Mouse (Mus musculus): Measurements from ENCODE around the gene Armc12.
"Not testable (repeated sequence)": the region's sequence is repeated elsewhere in the genome, so short reads cannot be mapped to it uniquely, and the experiment has no call there.

Gene Armc12

GRCm38 (mm10) chr17:28531946-28532345 is 1.3 kb downstream of the Armc12 start:
- DNase-seq (ENCODE audit: low spot score in 2 of 2) = no peak

GRCm38 (mm10) chr17:28532557-28532956 is 2.0 kb downstream of the Armc12 start:
- DNase-seq (ENCODE audit: low spot score in 2 of 2) = no peak

- DNase-seq (ENCODE audit: low spot score in 2 of 2) = no peak
These were observed 2.7 kb downstream of the Armc12 start for GRCm38 (mm10) chr17:28533327-28533726.

GRCm38 (mm10) chr17:28537881-28538280 is 7.3 kb downstream of the Armc12 start:
- no peak for DNase-seq (ENCODE audit: low spot score in 2 of 2)

- no peak for DNase-seq (ENCODE audit: low spot score in 2 of 2)
These were observed 16.3 kb downstream of the Armc12 start for GRCm38 (mm10) chr17:28546925-28547324.

GRCm38 (mm10) chr17:28548550-28548949 is 17.9 kb downstream of the Armc12 start:
- no peak for DNase-seq (ENCODE audit: low spot score in 2 of 2)

- DNase-seq (ENCODE audit: low spot score in 2 of 2) = no peak
These were observed 18.5 kb downstream of the Armc12 start, which contains the start of gene Clpsl2 for GRCm38 (mm10) chr17:28549111-28549510. TSS of gene Clpsl2 (plus strand) at chr17:28549411.

GRCm38 (mm10) chr17:28553040-28553793 is 22.6 kb downstream of the Armc12 start:
- peak; percentile 39 to 58 for DNase-seq (ENCODE audit: low spot score in 2 of 2)

- DNase-seq (ENCODE audit: low spot score in 2 of 2) = not testable (repeated sequence)
These were observed 23.4 kb downstream of the Armc12 start for GRCm38 (mm10) chr17:28554021-28554420.

GRCm38 (mm10) chr17:28556635-28557396 is 26.2 kb downstream of the Armc12 start:
- DNase-seq (ENCODE audit: low spot score in 2 of 2) = no peak

GRCm38 (mm10) chr17:28557772-28558171 is 27.2 kb downstream of the Armc12 start:
- DNase-seq (ENCODE audit: low spot score in 2 of 2) = no peak

GRCm38 (mm10) chr17:28560598-28560997 is 30.0 kb downstream of the Armc12 start, which contains the start of gene Clps:
TSS of gene Clps (minus strand) at chr17:28560766.
- DNase-seq (ENCODE audit: low spot score in 2 of 2) = no peak

GRCm38 (mm10) chr17:28561613-28562012 is 31.0 kb downstream of the Armc12 start:
- DNase-seq (ENCODE audit: low spot score in 2 of 2) = no peak

GRCm38 (mm10) chr17:28565181-28565580 is 34.6 kb downstream of the Armc12 start:
- no peak for DNase-seq (ENCODE audit: low spot score in 2 of 2)

GRCm38 (mm10) chr17:28567541-28567940 is 36.9 kb downstream of the Armc12 start:
- DNase-seq (ENCODE audit: low spot score in 2 of 2) = no peak

GRCm38 (mm10) chr17:28571868-28572267 is 41.3 kb downstream of the Armc12 start:
- no peak for DNase-seq (ENCODE audit: low spot score in 2 of 2)

GRCm38 (mm10) chr17:28572521-28572920 is 41.9 kb downstream of the Armc12 start:
- no peak for DNase-seq (ENCODE audit: low spot score in 2 of 2)

- no peak for DNase-seq (ENCODE audit: low spot score in 2 of 2)
These were observed 42.3 kb downstream of the Armc12 start for GRCm38 (mm10) chr17:28572941-28573340.

GRCm38 (mm10) chr17:28575244-28576125 is 44.9 kb downstream of the Armc12 start, which contains the start of gene Lhfpl5:
TSS of gene Lhfpl5 (plus strand) at chr17:28575641.
- DNase-seq (ENCODE audit: low spot score in 2 of 2) = no peak

- DNase-seq (ENCODE audit: low spot score in 2 of 2) = peak in 1 of 2 experiments; percentile 18
These were observed 49.8 kb downstream of the Armc12 start for GRCm38 (mm10) chr17:28580396-28580795.

- no peak for DNase-seq (ENCODE audit: low spot score in 2 of 2)
These were observed 50.5 kb downstream of the Armc12 start for GRCm38 (mm10) chr17:28581056-28581455.

GRCm38 (mm10) chr17:28586509-28586908 is 55.9 kb downstream of the Armc12 start:
- no peak for DNase-seq (ENCODE audit: low spot score in 2 of 2)
